20 mouse cellular contexts compared by ENCODE assay signal in genomic region chr11:111530912-111531311, GRCm38 (mm10).
"Had no signal": no experiment of that assay in that cellular context is flagged by ENCODE, and none has a peak within 500 bp of the region (broad histone marks: within the 10 kb centered on the region; RNA-seq: fewer than 3 reads in every experiment).

No protein-coding gene starts in this region.

- H3K4me2 ChIP-seq: lung, embryonic 15.5 days; midbrain, embryonic 11.5 days; midbrain, embryonic 13.5 days; midbrain, embryonic 15.5 days; neural tube, embryonic 13.5 days; neural tube, embryonic 15.5 days had no signal

- H3K36me3 ChIP-seq: lung, embryonic 15.5 days; midbrain, embryonic 13.5 days; midbrain, embryonic 15.5 days; neural tube, embryonic 13.5 days; neural tube, embryonic 15.5 days had no signal

- H3K4me1 ChIP-seq: lung, embryonic 15.5 days; megakaryocyte, embryonic 14.5 days; midbrain, embryonic 13.5 days; midbrain, embryonic 15.5 days; neural tube, embryonic 13.5 days; neural tube, embryonic 15.5 days had no signal

- DNase-seq: lung, adult 2 months; lung, postnatal 14 days; lung, postnatal 36 days; retina, postnatal 1 day; right cerebral cortex, adult 18-20 months; right cerebral cortex, postnatal 25 days; right cerebral cortex, postnatal 4 days; spleen, adult 18-20 months; thymus, adult 18-20 months; thymus, postnatal 14 days; thymus, postnatal 36 days had no signal

- H3K9me3 ChIP-seq: lung, embryonic 15.5 days; megakaryocyte, embryonic 14.5 days; midbrain, embryonic 13.5 days; midbrain, embryonic 15.5 days; neural tube, embryonic 13.5 days; neural tube, embryonic 15.5 days had no signal

- H3K9ac ChIP-seq: lung, embryonic 15.5 days; midbrain, embryonic 13.5 days; midbrain, embryonic 15.5 days; neural tube, embryonic 13.5 days; neural tube, embryonic 15.5 days had no signal

- H3K27ac ChIP-seq: lung, embryonic 15.5 days; macrophage; midbrain, embryonic 13.5 days; midbrain, embryonic 15.5 days; neural tube, embryonic 13.5 days; neural tube, embryonic 15.5 days had no signal

- H3K27me3 ChIP-seq: lung, embryonic 15.5 days; midbrain, embryonic 15.5 days had no signal

- ATAC-seq: lung, postnatal 0 days; midbrain, embryonic 13.5 days; midbrain, embryonic 15.5 days had no signal

- H3K4me3 ChIP-seq: lung, embryonic 15.5 days; midbrain, embryonic 13.5 days; midbrain, embryonic 15.5 days; neural tube, embryonic 13.5 days; neural tube, embryonic 15.5 days had no signal
